Mouse (Mus musculus) CH12F3 (cell line): ENCODE data around the gene Snx11.

ENCODE experiments used
- in situ Hi-C: fragments of 300-500 bp; cut with MboI; formaldehyde crosslinking; loops from 2 replicates; pipeline ENCODE4 v1.14.3; 2020; ENCODE audit warnings: low sequenced_read_pairs

Snx11 gene

DNA sequence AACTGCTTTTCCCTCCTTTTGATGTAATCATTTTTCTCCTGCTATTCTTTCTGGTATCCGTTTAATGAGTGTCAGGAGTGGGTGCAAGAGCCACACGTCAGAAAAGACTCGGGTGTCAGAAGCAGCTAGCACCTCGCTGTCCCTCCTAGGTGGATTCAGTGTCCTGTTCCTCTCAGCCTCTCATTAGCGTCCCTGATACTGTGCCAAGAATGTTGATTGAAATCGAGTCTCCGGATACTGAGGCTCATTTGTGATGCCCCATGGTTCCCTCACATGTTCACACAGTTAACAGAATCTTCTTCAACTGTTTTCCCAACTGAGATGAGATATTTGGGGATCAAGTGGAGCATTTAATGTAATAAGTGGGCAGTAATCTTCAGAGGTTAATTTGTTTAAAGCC lies 58.8 kb downstream of the Snx11 start:
- in situ Hi-C loops = no loop called here
